Mouse (Mus musculus) embryo, embryonic 10.5 days (tissue): ENCODE data around the gene Trim16.

Source experiments
- DNase-seq: peaks from one replicate; pipeline ENCODE4 v3.0.0-alpha.2; 2015; ENCODE audit warnings: low spot score

Gene Trim16

GRCm38 (mm10) chr11:62820059-62820541 is at the start of gene Trim16:
Gene Trim16, plus strand, starts transcription at chr11:62820231.
- peak; percentile 74 for DNase-seq

GRCm38 (mm10) chr11:62776510-62776909 is 43.5 kb upstream of the Trim16 start:
- no peak for DNase-seq

- peak; percentile 98 for DNase-seq
Observed at GRCm38 (mm10) chr11:62788935-62789616, 31.0 kb upstream of the Trim16 start, which contains the start of gene Zfp286. Gene Zfp286, minus strand, starts transcription at chr11:62789462.

- no peak for DNase-seq
Observed at GRCm38 (mm10) chr11:62789617-62789936, 30.5 kb upstream of the Trim16 start.

GRCm38 (mm10) chr11:62804119-62804518 is 15.9 kb upstream of the Trim16 start:
- no peak for DNase-seq

GRCm38 (mm10) chr11:62807965-62808364 is 12.1 kb upstream of the Trim16 start:
- no peak for DNase-seq

- peak; percentile 36 for DNase-seq
Observed at GRCm38 (mm10) chr11:62809201-62809600, 10.8 kb upstream of the Trim16 start.

GRCm38 (mm10) chr11:62812268-62812667 is 7.8 kb upstream of the Trim16 start:
- no peak for DNase-seq

GRCm38 (mm10) chr11:62813497-62813896 is 6.5 kb upstream of the Trim16 start:
- no peak for DNase-seq

- DNase-seq = no peak
Observed at GRCm38 (mm10) chr11:62813970-62814624, 5.9 kb upstream of the Trim16 start.

- no peak for DNase-seq
Observed at GRCm38 (mm10) chr11:62814625-62815024, 5.4 kb upstream of the Trim16 start.

- no peak for DNase-seq
Observed at GRCm38 (mm10) chr11:62815438-62815837, 4.6 kb upstream of the Trim16 start.

GRCm38 (mm10) chr11:62816591-62816990 is 3.4 kb upstream of the Trim16 start:
- no peak for DNase-seq

GRCm38 (mm10) chr11:62819059-62819686 is 858 bp upstream of the Trim16 start:
- DNase-seq = no peak

- peak; percentile 42 for DNase-seq
Observed at GRCm38 (mm10) chr11:62820661-62821437, 818 bp downstream of the Trim16 start.

- DNase-seq = no peak
Observed at GRCm38 (mm10) chr11:62821893-62822292, 1.9 kb downstream of the Trim16 start.

- no peak for DNase-seq
Observed at GRCm38 (mm10) chr11:62824211-62824610, 4.2 kb downstream of the Trim16 start.

- no peak for DNase-seq
Observed at GRCm38 (mm10) chr11:62825222-62826105, 5.4 kb downstream of the Trim16 start.

GRCm38 (mm10) chr11:62826106-62826733 is 6.2 kb downstream of the Trim16 start:
- DNase-seq = no peak

- DNase-seq = no peak
Observed at GRCm38 (mm10) chr11:62827135-62827534, 7.1 kb downstream of the Trim16 start.

GRCm38 (mm10) chr11:62827911-62828310 is 7.9 kb downstream of the Trim16 start:
- no peak for DNase-seq
